Mouse (Mus musculus) midbrain, embryonic 16.5 days (tissue): Measurements from ENCODE around the gene Orm1. TPM values are rescaled to one million over a fixed set of nuclear protein-coding genes. Genes with fewer than 3 reads are reported as not detected.
A peak's percentile ranks its signal among the peaks of the same experiment; 100 is the strongest.

Experiments used
- ATAC-seq: fragments of 200-750 bp; cut with Nextera tagmentation; 2 replicates; pipeline ENCODE4 v1.8.0; 2017; ENCODE audit warnings: moderate TSS enrichment
- H3K27ac ChIP-seq: fragments of 300-500 bp; sonication (generic); 2 replicates; pipeline ENCODE4 v1.5.1; 2014; ENCODE audit warnings: mild to moderate bottlenecking, low read length, mixed read lengths
- H3K27me3 ChIP-seq: fragments of 300-500 bp; sonication (generic); 2 replicates; pipeline ENCODE4 v1.6.1; 2014; ENCODE audit warnings: low read depth, low read length, mixed read lengths; ENCODE audit not compliant: control insufficient read depth, insufficient read depth
- H3K36me3 ChIP-seq: fragments of 300-500 bp; sonication (generic); 2 replicates; pipeline ENCODE4 v1.6.1; 2014; ENCODE audit warnings: mild to moderate bottlenecking, low read length, moderate library complexity, mixed read lengths; ENCODE audit not compliant: control insufficient read depth, insufficient read depth
- H3K4me1 ChIP-seq: fragments of 300-500 bp; sonication (generic); 2 replicates; pipeline ENCODE4 v1.6.1; 2014; ENCODE audit warnings: mild to moderate bottlenecking, low read length, mixed read lengths; ENCODE audit not compliant: control insufficient read depth, insufficient read depth
- H3K4me2 ChIP-seq: fragments of 300-500 bp; sonication (generic); 2 replicates; pipeline ENCODE4 v1.6.1; 2014; ENCODE audit warnings: mild to moderate bottlenecking, low read length, mixed read lengths
- H3K4me3 ChIP-seq: fragments of 300-500 bp; sonication (generic); 2 replicates; pipeline ENCODE4 v1.5.1; 2014; ENCODE audit warnings: low read depth, mild to moderate bottlenecking, low read length, moderate library complexity, mixed read lengths
- H3K9ac ChIP-seq: fragments of 300-500 bp; sonication (generic); 2 replicates; pipeline ENCODE4 v1.6.1; 2014; ENCODE audit warnings: low read depth, low read length, mixed read lengths
- H3K9me3 ChIP-seq: fragments of 300-500 bp; sonication (generic); replicated peaks from 2 replicates; pipeline ENCODE4 v1.6.1; 2014; ENCODE audit warnings: mild to moderate bottlenecking, low read length, mixed read lengths; ENCODE audit not compliant: control insufficient read depth, poor library complexity, severe bottlenecking
- WGBS: fragments of 180-500 bp; shearing (Covaris S2); extraction: QIAGEN DNeasy Blood & Tissue Kit; methylation state at CpG from one replicate; pipeline ENCODE4 v1.1.7; 2014; 5-methylcytosine and 5-hydroxymethylcytosine counted together
- polyA plus RNA-seq: library from polyadenylated mRNA; unstranded; fragments of >200 nt; fragmentation: Nextera tagmentation; extraction: Ambion mirVana; gene quantifications from 2 replicates; pipeline ENCODE4 v1.2.1, GENCODE M21; 2015

Orm1 gene
- polyA plus RNA-seq, 1 experiment from 2014 or later, result not detected

GRCm38 (mm10) chr4:63371890-63372289 lies 27.5 kb downstream of the Orm1 start:
- Histone ChIP-seq H3K27me3 (no peaks in the 10 kb centered on the region), H3K9ac (no peak overlapping the region), H3K36me3 (0 out of 2 replicates have a peak, but pooled peaks cover 2% of the 10 kb centered on the region), H3K9me3 (no peaks in the 10 kb centered on the region), H3K4me3 (no peak overlapping the region), H3K27ac (no peak overlapping the region), H3K4me1 (no peaks in the 10 kb centered on the region; the same call in 1 of the 2 replicates), H3K4me2 (no peak overlapping the region)
- ATAC-seq, result no peak
- WGBS, result 57% methylated on average over 3 of the region's 3 CpGs

GRCm38 (mm10) chr4:63373404-63373803 lies 29.0 kb downstream of the Orm1 start:
- WGBS, result 92% methylated on average over 8 of the region's 8 CpGs
- no peak overlapping the region for H3K4me3 ChIP-seq
- no peak overlapping the region for H3K4me2 ChIP-seq
- no peak for ATAC-seq
- H3K27me3 ChIP-seq, result no peaks in the 10 kb centered on the region
- no peaks in the 10 kb centered on the region; the same call in 1 of the 2 replicates for H3K4me1 ChIP-seq
- no peak overlapping the region for H3K27ac ChIP-seq
- H3K9me3 ChIP-seq, result no peaks in the 10 kb centered on the region
- H3K9ac ChIP-seq, result no peak overlapping the region
- 0 out of 2 replicates have a peak, but pooled peaks cover 2% of the 10 kb centered on the region for H3K36me3 ChIP-seq

DNA sequence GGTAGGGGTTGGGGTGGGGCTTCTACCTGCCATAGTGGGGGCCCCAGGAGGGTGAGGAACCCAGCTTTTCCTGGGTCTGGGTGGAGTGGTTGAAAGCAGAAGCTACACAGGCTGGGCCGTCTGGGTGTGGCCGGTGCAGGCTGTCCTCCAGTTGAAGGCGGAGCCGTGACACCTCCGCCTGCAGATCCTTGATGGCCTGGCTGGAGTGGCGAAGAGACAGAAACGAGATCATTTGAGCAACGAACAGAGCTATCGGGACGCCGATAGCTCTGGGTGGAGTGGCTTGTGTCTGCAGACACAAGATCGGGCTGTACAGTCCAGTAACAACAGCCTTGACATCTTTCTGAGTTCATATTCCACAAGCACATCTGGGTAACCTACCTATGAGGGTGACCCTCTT lies 30.0 kb downstream of the Orm1 start:
- Histone ChIP-seq H3K9ac (no peak overlapping the region), H3K27ac (no peak overlapping the region), H3K4me2 (no peak overlapping the region), H3K4me1 (no peaks in the 10 kb centered on the region; the same call in 1 of the 2 replicates), H3K4me3 (no peak overlapping the region), H3K36me3 (0 out of 2 replicates have a peak, but pooled peaks cover 2% of the 10 kb centered on the region), H3K27me3 (no peaks in the 10 kb centered on the region), H3K9me3 (no peaks in the 10 kb centered on the region)
- 88% methylated on average over 12 of the region's 12 CpGs for WGBS
- ATAC-seq, result no peak

DNA sequence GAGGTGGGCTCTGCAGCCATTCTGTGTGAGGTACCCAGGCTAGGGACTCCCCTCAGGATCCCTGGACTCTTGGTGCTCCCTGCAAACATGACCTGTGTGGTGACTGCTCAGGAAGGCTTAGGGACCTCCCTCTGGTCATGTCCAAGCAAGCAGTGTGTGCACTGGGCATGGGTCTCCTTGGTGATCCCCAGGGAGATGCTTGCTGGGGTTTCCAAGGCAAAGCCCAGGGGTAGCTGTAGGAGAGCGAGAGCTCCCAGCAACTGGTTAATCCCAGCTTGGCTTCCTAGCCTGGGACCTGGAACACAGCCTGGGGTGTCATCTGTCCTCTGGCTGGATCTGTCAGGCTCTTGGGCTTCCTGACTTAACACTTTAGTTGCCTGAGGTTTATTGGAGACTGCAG lies 31.0 kb downstream of the Orm1 start:
- Histone ChIP-seq H3K27ac (no peak overlapping the region), H3K9me3 (no peaks in the 10 kb centered on the region), H3K27me3 (no peaks in the 10 kb centered on the region), H3K4me1 (no peaks in the 10 kb centered on the region; the same call in 1 of the 2 replicates), H3K4me3 (no peak overlapping the region), H3K36me3 (no peaks in the 10 kb centered on the region; the same call in 1 of the 2 replicates), H3K4me2 (no peak overlapping the region), H3K9ac (no peak overlapping the region)
- 59% methylated on average over 1 of the region's 1 CpGs for WGBS
- ATAC-seq, result peak; percentile 27

- 70% methylated on average over 7 of the region's 7 CpGs for WGBS
- no peaks in the 10 kb centered on the region; the same call in 1 of the 2 replicates for H3K36me3 ChIP-seq
Measured at GRCm38 (mm10) chr4:63377483-63377882, 33.1 kb downstream of the Orm1 start.

DNA sequence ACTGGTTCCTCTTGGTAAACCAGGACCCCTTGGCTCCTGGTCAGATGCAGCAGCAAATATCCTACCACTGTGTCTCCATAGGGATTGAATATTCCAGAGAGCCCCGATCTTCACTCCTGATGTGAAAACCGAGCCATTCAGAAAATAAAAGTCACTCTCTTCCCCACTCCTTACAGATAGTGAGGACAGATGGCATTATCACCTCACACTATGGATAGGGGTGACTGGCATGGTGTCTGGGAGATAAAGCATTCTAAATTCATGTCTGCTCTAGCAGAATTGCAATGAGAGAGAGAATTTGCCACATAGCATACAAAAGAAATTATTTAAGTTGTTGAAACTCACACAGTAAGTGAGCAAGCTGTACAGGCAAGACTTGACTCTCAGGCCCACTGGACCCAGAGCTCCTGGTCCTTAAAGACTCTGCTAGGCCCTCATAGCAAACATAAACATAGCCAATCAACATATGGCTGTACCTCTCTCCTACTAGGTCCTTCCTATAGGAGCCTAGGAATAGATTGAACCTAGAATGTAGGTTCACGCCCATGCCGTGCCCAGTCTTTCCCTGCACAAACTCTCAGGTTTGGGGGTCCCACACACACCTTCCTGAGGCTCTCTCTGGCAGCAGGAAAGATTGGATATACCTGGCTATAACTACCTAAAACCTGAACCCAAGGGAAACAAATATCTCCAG lies 38.5 kb downstream of the Orm1 start:
- Histone ChIP-seq H3K36me3 (no peaks in the 10 kb centered on the region; the same call in 1 of the 2 replicates), H3K4me3 (no peak overlapping the region), H3K4me1 (no peaks in the 10 kb centered on the region), H3K27ac (no peak overlapping the region), H3K27me3 (no peaks in the 10 kb centered on the region), H3K9ac (no peak overlapping the region), H3K9me3 (no peaks in the 10 kb centered on the region), H3K4me2 (no peak overlapping the region)
- no peak for ATAC-seq
- WGBS, result 94% methylated on average over 4 of the region's 4 CpGs

More at GRCm38 (mm10) chr4:63377483-63377882, 33.1 kb downstream of the Orm1 start:
- Histone ChIP-seq H3K4me1 (no peaks in the 10 kb centered on the region; the same call in 1 of the 2 replicates), H3K9me3 (no peaks in the 10 kb centered on the region), H3K9ac (no peak overlapping the region), H3K4me2 (no peak overlapping the region), H3K4me3 (no peak overlapping the region), H3K27me3 (no peaks in the 10 kb centered on the region), H3K27ac (no peak overlapping the region)
- ATAC-seq, result no peak

GRCm38 (mm10) chr4:63383474-63383873 lies 39.1 kb downstream of the Orm1 start:
- Histone ChIP-seq H3K27me3 (no peaks in the 10 kb centered on the region), H3K9ac (no peak overlapping the region)

GRCm38 (mm10) chr4:63384262-63384661 lies 39.9 kb downstream of the Orm1 start:
- H3K27me3 ChIP-seq, result no peaks in the 10 kb centered on the region
- peaks cover 4% of the 10 kb centered on the region; the same call in 1 of the 2 replicates for H3K4me1 ChIP-seq
- no peak for ATAC-seq
- 92% methylated on average over 4 of the region's 4 CpGs for WGBS
- H3K4me3 ChIP-seq, result no peak overlapping the region
- H3K9me3 ChIP-seq, result no peaks in the 10 kb centered on the region
- no peak overlapping the region for H3K4me2 ChIP-seq
- H3K27ac ChIP-seq, result no peak overlapping the region
- H3K9ac ChIP-seq, result no peak overlapping the region
- H3K36me3 ChIP-seq, result no peaks in the 10 kb centered on the region; the same call in 1 of the 2 replicates

More at GRCm38 (mm10) chr4:63383474-63383873, 39.1 kb downstream of the Orm1 start:
- no peak for ATAC-seq
- Histone ChIP-seq H3K9me3 (no peaks in the 10 kb centered on the region), H3K4me3 (no peak overlapping the region), H3K4me1 (no peaks in the 10 kb centered on the region; the same call in 1 of the 2 replicates), H3K4me2 (no peak overlapping the region), H3K36me3 (no peaks in the 10 kb centered on the region; the same call in 1 of the 2 replicates), H3K27ac (no peak overlapping the region)
- WGBS, result 89% methylated on average over 12 of the region's 12 CpGs

DNA sequence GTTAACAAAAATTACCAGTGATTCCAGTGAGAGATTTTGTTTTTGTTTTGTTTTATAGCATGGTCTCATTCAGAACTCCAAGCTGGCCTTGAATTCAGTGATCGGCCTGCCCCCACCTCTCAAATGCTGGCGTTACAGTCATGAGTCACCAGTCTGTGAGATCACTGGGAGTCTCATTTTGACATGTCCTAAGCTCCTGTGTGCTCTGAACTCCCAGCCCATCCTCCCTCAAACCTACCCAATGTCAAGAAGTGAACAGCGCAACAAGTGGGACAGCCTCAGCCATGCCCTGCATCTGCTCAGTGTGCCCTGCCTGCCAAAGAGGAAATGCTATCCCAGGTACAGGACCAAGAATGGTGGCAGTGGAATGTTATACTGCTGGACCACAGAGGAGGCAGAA lies 40.9 kb downstream of the Orm1 start:
- no peak overlapping the region for H3K4me3 ChIP-seq
- no peak for ATAC-seq
- H3K4me1 ChIP-seq, result peaks cover 6% of the 10 kb centered on the region; the same call in 1 of the 2 replicates
- H3K27ac ChIP-seq, result no peak overlapping the region
- H3K36me3 ChIP-seq, result no peaks in the 10 kb centered on the region
- H3K4me2 ChIP-seq, result no peak overlapping the region
- H3K9ac ChIP-seq, result no peak overlapping the region
- H3K9me3 ChIP-seq, result no peaks in the 10 kb centered on the region
- no peaks in the 10 kb centered on the region for H3K27me3 ChIP-seq
- WGBS, result 95% methylated on average over 3 of the region's 3 CpGs
